Comparison of ENCODE assay signal across 10 mouse cellular contexts in the genomic region with DNA sequence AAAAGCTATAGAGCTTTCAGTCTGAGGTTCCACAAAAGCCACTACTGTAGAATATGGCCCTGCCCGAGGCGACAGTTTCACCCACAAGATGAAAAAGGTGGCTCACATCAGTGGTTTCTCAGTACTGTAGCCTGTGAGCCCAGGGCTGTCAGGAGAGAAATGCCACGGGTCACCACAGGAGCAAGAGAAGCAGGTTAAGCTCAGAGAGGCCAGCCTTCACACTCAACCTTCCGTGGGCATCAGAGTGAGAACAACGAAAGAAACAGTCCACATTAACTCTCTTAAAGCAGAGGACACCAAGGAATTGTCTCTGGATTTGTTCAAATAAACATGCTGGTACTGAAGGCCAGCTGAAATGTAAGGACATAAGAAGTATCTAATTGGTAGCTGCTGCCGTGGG.
DNase-seq lines count a peak whose midpoint lies in the region; ATAC-seq lines count a peak whose summit lies in the region.
"Had no signal": no experiment of that assay in that cellular context is flagged by ENCODE, and none has a peak within 500 bp of the region (broad histone marks: within the 10 kb centered on the region; RNA-seq: fewer than 3 reads in every experiment).

No protein-coding gene starts in this region.

- 61% methylated on average over 6 of the region's 6 CpGs for WGBS in kidney, embryonic 15.5 days
- 78% methylated on average over 6 of the region's 6 CpGs for WGBS in embryonic facial prominence, embryonic 10.5 days
- WGBS in limb, embryonic 12.5 days, result 79% methylated on average over 6 of the region's 6 CpGs

- no peak for ATAC-seq in kidney, embryonic 15.5 days (replicated peaks; ENCODE audit: low FRiP score)
- no peak for ATAC-seq in limb, embryonic 12.5 days (ENCODE audit: insufficient number of reproducible peaks, insufficient read depth, low FRiP score, low TSS enrichment, low read depth)
- ATAC-seq in megakaryocyte-erythroid progenitor cell, adult 5-6 weeks (replicated peaks; ENCODE audit: low FRiP score, low TSS enrichment, poor library complexity, severe bottlenecking), result no peak
- no peak for ATAC-seq in frontal cortex, adult (ENCODE audit: low TSS enrichment)

- DNase-seq in heart, adult 11 months, result peak; percentile 79
- DNase-seq in heart, adult 9 months (ENCODE audit: low spot score in 2 of 2), result no peak
- no peak for DNase-seq in kidney, adult 8-10 months
- no peak for DNase-seq in embryonic facial prominence, embryonic 10.5 days (ENCODE audit: low spot score)

- no peaks in the 10 kb centered on the region for H3K27me3 ChIP-seq in kidney, embryonic 15.5 days
- H3K27me3 ChIP-seq in embryonic facial prominence, embryonic 10.5 days (replicated peaks; ENCODE audit: low read depth, poor library complexity, severe bottlenecking), result no peaks in the 10 kb centered on the region
- no peaks in the 10 kb centered on the region for H3K27me3 ChIP-seq in limb, embryonic 12.5 days

- H3K9me3 ChIP-seq in kidney, embryonic 15.5 days (replicated peaks), result no peaks in the 10 kb centered on the region
- H3K9me3 ChIP-seq in embryonic facial prominence, embryonic 10.5 days, result no peaks in the 10 kb centered on the region
- H3K9me3 ChIP-seq in limb, embryonic 12.5 days, result no peaks in the 10 kb centered on the region
- H3K9me3 ChIP-seq: G1E had no signal

- peaks cover 63% of the 10 kb centered on the region for H3K4me1 ChIP-seq in kidney, embryonic 15.5 days
- peaks cover 57% of the 10 kb centered on the region for H3K4me1 ChIP-seq in embryonic facial prominence, embryonic 10.5 days
- H3K4me1 ChIP-seq in limb, embryonic 12.5 days (replicated peaks), result peaks cover 53% of the 10 kb centered on the region

- no peak overlapping the region for H3K9ac ChIP-seq in kidney, embryonic 15.5 days
- no peak overlapping the region for H3K9ac ChIP-seq in limb, embryonic 12.5 days (replicated peaks)

- H3K4me2 ChIP-seq in kidney, embryonic 15.5 days, result no peak overlapping the region
- no peak overlapping the region for H3K4me2 ChIP-seq in limb, embryonic 12.5 days

- no peak overlapping the region for H3K4me3 ChIP-seq in kidney, embryonic 15.5 days (replicated peaks)
- H3K4me3 ChIP-seq in embryonic facial prominence, embryonic 10.5 days, result no peak overlapping the region
- H3K4me3 ChIP-seq in limb, embryonic 12.5 days (replicated peaks), result no peak overlapping the region
- H3K4me3 ChIP-seq: layer of hippocampus, adult 2 months had no signal

- peak overlapping the region; percentile 78 for H3K27ac ChIP-seq in kidney, embryonic 15.5 days
- H3K27ac ChIP-seq in embryonic facial prominence, embryonic 10.5 days (replicated peaks), result peak overlapping the region; percentile 73
- H3K27ac ChIP-seq in limb, embryonic 12.5 days, result peak overlapping the region; percentile 91

- no peaks in the 10 kb centered on the region for H3K36me3 ChIP-seq in kidney, embryonic 15.5 days
- H3K36me3 ChIP-seq in embryonic facial prominence, embryonic 10.5 days (replicated peaks), result no peaks in the 10 kb centered on the region
- no peaks in the 10 kb centered on the region for H3K36me3 ChIP-seq in limb, embryonic 12.5 days
- H3K36me3 ChIP-seq: G1E had no signal
